Mouse (Mus musculus): ENCODE results near the gene Osgin1. TPM values are rescaled to one million over a fixed set of nuclear protein-coding genes. Genes with fewer than 3 reads are reported as not detected.

Gene Osgin1
- polyA plus RNA-seq, 1 experiment from 2014 or later = 0.47 TPM

DNA sequence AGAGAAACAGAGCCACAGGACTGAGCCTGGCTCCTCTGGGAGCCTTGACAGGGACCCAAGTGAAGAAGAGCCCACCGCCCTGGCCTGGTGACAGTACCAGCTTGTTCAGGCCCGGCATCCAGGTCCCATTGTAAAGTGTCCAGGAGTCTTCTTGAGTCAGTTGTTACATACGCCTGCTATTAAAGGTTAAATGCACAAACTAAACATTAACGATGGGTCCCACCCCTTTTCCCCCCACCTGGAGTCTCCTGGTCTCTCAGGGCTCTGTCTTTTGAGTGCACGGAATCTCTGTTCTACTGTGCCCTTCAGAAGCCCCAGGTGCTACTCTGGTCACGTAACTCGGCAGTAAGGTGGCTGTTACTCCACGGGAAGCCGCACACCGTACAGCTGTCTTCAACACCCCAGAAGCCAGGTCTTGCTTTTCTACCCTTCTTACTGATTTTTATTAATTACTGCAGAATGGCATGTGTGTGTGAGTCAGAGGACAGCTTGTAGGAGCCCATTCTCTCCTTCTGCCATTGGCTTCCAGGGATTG lies 9.7 kb upstream of the Osgin1 start:
- Histone ChIP-seq H3K4me1 (ENCODE audit: control insufficient read depth in 2 of 2, insufficient read depth in 2 of 2, low read length in 2 of 2) (peaks cover 25 to 27% of the 10 kb centered on the region in 2 experiments), H3K9ac (ENCODE audit: low read length) (no peak overlapping the region), H3K4me2 (ENCODE audit: low read length) (no peak overlapping the region), H3K27ac (replicated peaks in 1 of 2; ENCODE audit: control insufficient read depth in 1 of 2, insufficient read depth in 1 of 2, low read depth in 2 of 2, low read length in 2 of 2) (peak overlapping the region; percentile 28 to 76; a peak in 2 of 4 replicates), H3K4me3 (ENCODE audit: control insufficient read depth in 1 of 2, insufficient read depth in 1 of 2, low read depth in 1 of 2, low read length in 2 of 2) (no peak overlapping the region), H3K9me3 (ENCODE audit: control insufficient read depth, low read length) (no peaks in the 10 kb centered on the region), H3K36me3 (ENCODE audit: control insufficient read depth, insufficient read depth, low read length) (no peaks in the 10 kb centered on the region), H3K27me3 (ENCODE audit: control insufficient read depth, insufficient read depth, low read length) (no peaks in the 10 kb centered on the region)
- WGBS = 86% methylated on average over 10 of the region's 10 CpGs
- ATAC-seq (ENCODE audit: insufficient number of reproducible peaks, insufficient read depth, low FRiP score, low read depth) = no peak

DNA sequence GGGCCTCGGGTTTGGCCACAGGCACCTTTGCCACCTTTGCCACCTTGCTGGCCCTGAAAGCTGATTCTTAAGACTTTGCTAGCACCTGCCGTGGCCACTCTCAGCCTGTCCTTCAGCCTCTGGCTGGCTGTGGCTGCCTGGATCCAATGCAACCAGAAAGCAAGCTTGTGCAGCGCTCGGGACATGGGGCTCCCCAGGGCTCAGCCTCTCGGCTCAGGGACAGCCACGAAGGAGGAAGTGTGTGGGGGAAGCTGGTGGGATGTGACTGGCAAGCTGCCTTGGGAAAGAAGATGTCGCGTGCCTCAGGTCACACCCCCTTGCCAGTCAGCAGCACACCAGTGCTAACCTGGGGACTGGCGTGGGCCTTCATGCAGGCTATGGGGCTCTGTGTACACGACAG lies 9.2 kb upstream of the Osgin1 start:
- H3K27me3 ChIP-seq (ENCODE audit: control insufficient read depth, insufficient read depth, low read length) = no peaks in the 10 kb centered on the region
- H3K4me3 ChIP-seq (ENCODE audit: control insufficient read depth in 1 of 2, insufficient read depth in 1 of 2, low read depth in 1 of 2, low read length in 2 of 2) = no peak overlapping the region
- no peaks in the 10 kb centered on the region for H3K36me3 ChIP-seq (ENCODE audit: control insufficient read depth, insufficient read depth, low read length)
- H3K27ac ChIP-seq (replicated peaks in 1 of 2; ENCODE audit: control insufficient read depth in 1 of 2, insufficient read depth in 1 of 2, low read depth in 2 of 2, low read length in 2 of 2) = peak overlapping the region in 1 of 2 experiments; percentile 76; a peak in 2 of 4 replicates
- no peaks in the 10 kb centered on the region for H3K9me3 ChIP-seq (ENCODE audit: control insufficient read depth, low read length)
- H3K4me2 ChIP-seq (ENCODE audit: low read length) = no peak overlapping the region
- no peak for ATAC-seq (ENCODE audit: insufficient number of reproducible peaks, insufficient read depth, low FRiP score, low read depth)
- H3K9ac ChIP-seq (ENCODE audit: low read length) = no peak overlapping the region
- H3K4me1 ChIP-seq (ENCODE audit: control insufficient read depth in 2 of 2, insufficient read depth in 2 of 2, low read length in 2 of 2) = peaks cover 25 to 27% of the 10 kb centered on the region in 2 experiments
- WGBS = 68% methylated on average over 10 of the region's 10 CpGs

DNA sequence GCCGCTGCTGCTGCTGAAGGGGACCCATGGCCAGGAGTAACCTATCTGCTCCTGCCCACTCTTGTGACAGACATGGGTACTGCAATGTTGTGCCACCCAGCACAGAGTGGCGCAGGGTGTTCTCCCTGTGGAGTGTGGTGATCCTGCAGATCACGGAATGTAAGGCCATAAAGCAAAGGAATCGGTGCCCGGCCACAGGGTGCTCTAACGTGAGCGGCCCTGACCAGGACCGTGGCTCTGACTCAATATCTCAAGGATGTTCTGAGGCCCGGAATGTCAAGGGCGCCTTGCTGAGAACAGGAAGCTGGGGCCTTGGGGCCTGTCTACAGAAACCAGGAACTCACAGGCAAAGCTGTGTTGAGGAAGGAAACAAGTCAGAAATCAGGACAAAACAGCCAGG lies 8.4 kb upstream of the Osgin1 start:
- no peak overlapping the region for H3K9ac ChIP-seq (ENCODE audit: low read length)

DNA sequence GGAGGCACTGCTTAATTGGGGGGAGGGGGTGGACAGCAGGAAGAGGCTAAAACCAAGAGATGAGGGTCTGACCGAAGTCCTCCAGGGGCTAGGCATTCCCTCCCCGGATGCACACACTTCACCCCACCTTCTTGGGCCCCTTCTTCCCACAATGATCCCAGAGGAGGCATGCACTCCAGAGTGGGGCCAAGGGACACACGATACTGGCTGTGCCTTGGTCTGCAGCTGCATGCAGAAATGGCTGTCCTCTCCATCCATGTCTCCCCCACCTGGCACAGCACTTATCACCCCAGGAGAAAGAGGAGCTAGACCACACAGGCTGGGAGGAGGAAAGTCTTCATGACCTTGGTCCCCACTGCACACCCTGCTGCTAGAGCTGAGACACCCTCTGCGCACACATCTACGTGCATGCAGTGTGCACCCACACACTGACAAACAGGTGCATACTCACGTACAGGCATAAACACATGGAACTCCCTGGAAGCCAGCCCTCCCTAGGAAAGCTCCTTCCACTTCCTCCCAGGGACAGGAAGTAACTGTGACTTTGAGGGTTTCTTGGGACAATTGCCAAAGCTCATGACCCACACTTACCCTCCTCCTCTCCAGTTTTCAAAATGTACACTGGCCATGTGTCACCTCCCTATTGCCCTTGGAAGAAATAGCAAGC lies 7.7 kb upstream of the Osgin1 start:
- no peaks in the 10 kb centered on the region for H3K9me3 ChIP-seq (ENCODE audit: control insufficient read depth, low read length)
- H3K4me1 ChIP-seq (ENCODE audit: control insufficient read depth in 2 of 2, insufficient read depth in 2 of 2, low read length in 2 of 2) = peaks cover 25 to 27% of the 10 kb centered on the region in 2 experiments
- H3K36me3 ChIP-seq (ENCODE audit: control insufficient read depth, insufficient read depth, low read length) = no peaks in the 10 kb centered on the region
- no peak overlapping the region for H3K4me3 ChIP-seq (ENCODE audit: control insufficient read depth in 1 of 2, insufficient read depth in 1 of 2, low read depth in 1 of 2, low read length in 2 of 2)
- no peak overlapping the region for H3K4me2 ChIP-seq (ENCODE audit: low read length)
- H3K27me3 ChIP-seq (ENCODE audit: control insufficient read depth, insufficient read depth, low read length) = no peaks in the 10 kb centered on the region
- peak overlapping the region; percentile 69 to 76 for H3K27ac ChIP-seq (replicated peaks in 1 of 2; ENCODE audit: control insufficient read depth in 1 of 2, insufficient read depth in 1 of 2, low read depth in 2 of 2, low read length in 2 of 2)
- H3K9ac ChIP-seq (ENCODE audit: low read length) = no peak overlapping the region
- ATAC-seq (ENCODE audit: insufficient number of reproducible peaks, insufficient read depth, low FRiP score, low read depth) = no peak
- 71% methylated on average over 6 of the region's 6 CpGs for WGBS

More for the DNA sequence above, 8.4 kb upstream of the Osgin1 start:
- WGBS = 70% methylated on average over 10 of the region's 10 CpGs
- Histone ChIP-seq H3K36me3 (ENCODE audit: control insufficient read depth, insufficient read depth, low read length) (no peaks in the 10 kb centered on the region), H3K4me3 (ENCODE audit: control insufficient read depth in 1 of 2, insufficient read depth in 1 of 2, low read depth in 1 of 2, low read length in 2 of 2) (no peak overlapping the region), H3K27ac (replicated peaks in 1 of 2; ENCODE audit: control insufficient read depth in 1 of 2, insufficient read depth in 1 of 2, low read depth in 2 of 2, low read length in 2 of 2) (peak overlapping the region; percentile 69 to 76), H3K4me1 (ENCODE audit: control insufficient read depth in 2 of 2, insufficient read depth in 2 of 2, low read length in 2 of 2) (peaks cover 25 to 27% of the 10 kb centered on the region in 2 experiments), H3K4me2 (ENCODE audit: low read length) (no peak overlapping the region), H3K9me3 (ENCODE audit: control insufficient read depth, low read length) (no peaks in the 10 kb centered on the region), H3K27me3 (ENCODE audit: control insufficient read depth, insufficient read depth, low read length) (no peaks in the 10 kb centered on the region)
- no peak for ATAC-seq (ENCODE audit: insufficient number of reproducible peaks, insufficient read depth, low FRiP score, low read depth)

DNA sequence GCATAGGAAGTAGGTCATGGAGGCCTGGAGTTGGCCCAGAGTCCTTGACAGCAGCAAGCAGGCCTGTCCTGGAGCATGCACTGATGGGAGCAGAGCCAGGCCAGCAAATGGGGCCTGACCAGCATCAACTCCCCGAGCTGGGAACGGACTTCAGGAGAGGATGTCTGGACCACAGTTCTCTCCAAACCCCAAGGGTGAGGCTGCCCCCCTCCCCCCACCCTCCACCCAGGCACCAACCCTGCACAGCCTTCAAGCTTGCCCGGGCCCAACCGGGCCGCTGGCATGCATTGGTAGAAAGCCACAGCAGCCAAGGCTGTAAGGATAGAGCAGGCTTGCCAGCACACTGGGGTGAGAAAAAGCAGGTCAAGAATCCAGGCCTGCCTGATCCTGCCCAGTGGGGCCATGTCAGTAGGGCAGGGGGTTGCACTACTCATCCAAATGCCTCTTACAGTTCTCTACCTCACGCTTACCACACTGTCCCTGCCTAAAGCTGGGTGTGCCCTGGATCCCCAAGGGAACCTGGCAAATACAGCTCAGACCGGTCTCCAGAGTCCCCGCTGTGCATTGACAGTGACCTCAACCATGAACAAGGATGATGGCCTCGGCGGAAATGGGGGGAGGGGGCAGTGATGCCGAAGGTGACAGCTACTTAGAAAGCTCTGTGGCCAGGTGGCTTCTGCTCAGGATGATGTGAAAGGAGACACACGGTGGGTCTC lies 6.1 kb upstream of the Osgin1 start:
- no peak for ATAC-seq (ENCODE audit: insufficient number of reproducible peaks, insufficient read depth, low FRiP score, low read depth)
- no peak overlapping the region for H3K27ac ChIP-seq (replicated peaks in 1 of 2; ENCODE audit: control insufficient read depth in 1 of 2, insufficient read depth in 1 of 2, low read depth in 2 of 2, low read length in 2 of 2)
- 69% methylated on average over 12 of the region's 12 CpGs for WGBS
- H3K4me1 ChIP-seq (ENCODE audit: control insufficient read depth in 2 of 2, insufficient read depth in 2 of 2, low read length in 2 of 2) = peaks cover 13 to 14% of the 10 kb centered on the region in 2 experiments
- no peak overlapping the region for H3K4me2 ChIP-seq (ENCODE audit: low read length)
- no peaks in the 10 kb centered on the region for H3K27me3 ChIP-seq (ENCODE audit: control insufficient read depth, insufficient read depth, low read length)
- no peak overlapping the region for H3K9ac ChIP-seq (ENCODE audit: low read length)
- no peaks in the 10 kb centered on the region for H3K36me3 ChIP-seq (ENCODE audit: control insufficient read depth, insufficient read depth, low read length)
- H3K4me3 ChIP-seq (ENCODE audit: control insufficient read depth in 1 of 2, insufficient read depth in 1 of 2, low read depth in 1 of 2, low read length in 2 of 2) = no peak overlapping the region
- H3K9me3 ChIP-seq (ENCODE audit: control insufficient read depth, low read length) = no peaks in the 10 kb centered on the region

DNA sequence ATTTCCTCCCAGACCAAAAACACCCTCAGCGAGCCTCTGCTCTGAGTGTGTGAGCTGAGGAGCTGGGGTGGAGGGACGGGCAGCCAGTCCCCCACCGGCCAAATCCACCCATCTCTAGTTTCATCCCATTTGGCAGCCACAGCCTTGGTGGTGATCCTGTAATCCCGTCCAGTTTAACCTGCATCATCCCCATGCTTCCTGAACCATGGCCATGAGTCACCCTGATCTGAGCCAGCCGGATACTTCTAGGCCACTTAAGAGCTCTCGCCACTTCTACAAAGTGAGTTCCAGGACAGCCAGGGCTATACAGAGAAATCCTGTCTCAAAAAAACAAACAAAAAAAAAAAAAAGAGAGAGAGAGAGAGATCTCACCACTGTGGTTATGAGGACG lies 5.6 kb upstream of the Osgin1 start:
- Histone ChIP-seq H3K4me1 (ENCODE audit: control insufficient read depth in 2 of 2, insufficient read depth in 2 of 2, low read length in 2 of 2) (peaks cover 12 to 14% of the 10 kb centered on the region in 2 experiments), H3K27me3 (ENCODE audit: control insufficient read depth, insufficient read depth, low read length) (no peaks in the 10 kb centered on the region), H3K9ac (ENCODE audit: low read length) (no peak overlapping the region), H3K36me3 (ENCODE audit: control insufficient read depth, insufficient read depth, low read length) (no peaks in the 10 kb centered on the region), H3K4me2 (ENCODE audit: low read length) (no peak overlapping the region), H3K4me3 (ENCODE audit: control insufficient read depth in 1 of 2, insufficient read depth in 1 of 2, low read depth in 1 of 2, low read length in 2 of 2) (no peak overlapping the region), H3K9me3 (ENCODE audit: control insufficient read depth, low read length) (no peaks in the 10 kb centered on the region), H3K27ac (replicated peaks in 1 of 2; ENCODE audit: control insufficient read depth in 1 of 2, insufficient read depth in 1 of 2, low read depth in 2 of 2, low read length in 2 of 2) (no peak overlapping the region)
- no peak for ATAC-seq (ENCODE audit: insufficient number of reproducible peaks, insufficient read depth, low FRiP score, low read depth)
- 57% methylated on average over 7 of the region's 7 CpGs for WGBS

DNA sequence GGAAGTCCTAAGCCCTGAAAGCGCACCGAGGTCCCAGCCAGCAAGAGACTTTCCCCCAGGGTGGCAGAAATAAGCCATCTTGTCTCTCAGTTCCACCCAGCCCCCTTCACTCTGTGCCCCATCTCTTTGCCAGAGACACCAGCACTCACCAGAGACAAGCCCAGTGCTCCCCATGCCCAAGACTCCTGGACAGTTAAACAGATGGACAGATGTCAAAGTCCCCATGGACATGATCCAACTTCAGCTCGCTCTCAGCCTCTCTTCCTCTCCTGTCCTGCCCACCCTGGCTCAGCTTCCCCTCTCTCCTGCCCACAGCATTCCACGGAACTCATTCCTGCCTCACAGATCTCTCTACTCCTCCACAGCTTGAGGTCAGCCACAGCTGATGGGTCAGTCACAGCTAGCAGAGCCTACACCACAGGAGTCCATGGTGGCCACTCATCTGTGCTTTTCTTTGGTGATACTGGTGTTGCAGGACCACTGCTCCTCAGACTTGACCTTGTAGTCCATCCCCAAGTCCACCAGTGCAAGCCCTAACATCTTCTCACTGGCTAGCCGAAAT lies 5.1 kb upstream of the Osgin1 start:
- Histone ChIP-seq H3K27me3 (ENCODE audit: control insufficient read depth, insufficient read depth, low read length) (no peaks in the 10 kb centered on the region), H3K4me1 (ENCODE audit: control insufficient read depth in 2 of 2, insufficient read depth in 2 of 2, low read length in 2 of 2) (peaks cover 7 to 10% of the 10 kb centered on the region in 2 experiments), H3K4me3 (ENCODE audit: control insufficient read depth in 1 of 2, insufficient read depth in 1 of 2, low read depth in 1 of 2, low read length in 2 of 2) (no peak overlapping the region), H3K9me3 (ENCODE audit: control insufficient read depth, low read length) (no peaks in the 10 kb centered on the region), H3K4me2 (ENCODE audit: low read length) (no peak overlapping the region), H3K27ac (replicated peaks in 1 of 2; ENCODE audit: control insufficient read depth in 1 of 2, insufficient read depth in 1 of 2, low read depth in 2 of 2, low read length in 2 of 2) (no peak overlapping the region), H3K9ac (ENCODE audit: low read length) (no peak overlapping the region), H3K36me3 (ENCODE audit: control insufficient read depth, insufficient read depth, low read length) (no peaks in the 10 kb centered on the region)
- WGBS = 81% methylated on average over 5 of the region's 5 CpGs
- ATAC-seq (ENCODE audit: insufficient number of reproducible peaks, insufficient read depth, low FRiP score, low read depth) = no peak
